Mouse (Mus musculus): Measurements from ENCODE around the gene Itpr3. TPM values are rescaled to one million over a fixed set of nuclear protein-coding genes. Genes with fewer than 3 reads are reported as not detected.

The Itpr3 gene
- total and polyA plus RNA-seq, 2 experiments from 2014 or later: 0.58 to 4.0 TPM

DNA sequence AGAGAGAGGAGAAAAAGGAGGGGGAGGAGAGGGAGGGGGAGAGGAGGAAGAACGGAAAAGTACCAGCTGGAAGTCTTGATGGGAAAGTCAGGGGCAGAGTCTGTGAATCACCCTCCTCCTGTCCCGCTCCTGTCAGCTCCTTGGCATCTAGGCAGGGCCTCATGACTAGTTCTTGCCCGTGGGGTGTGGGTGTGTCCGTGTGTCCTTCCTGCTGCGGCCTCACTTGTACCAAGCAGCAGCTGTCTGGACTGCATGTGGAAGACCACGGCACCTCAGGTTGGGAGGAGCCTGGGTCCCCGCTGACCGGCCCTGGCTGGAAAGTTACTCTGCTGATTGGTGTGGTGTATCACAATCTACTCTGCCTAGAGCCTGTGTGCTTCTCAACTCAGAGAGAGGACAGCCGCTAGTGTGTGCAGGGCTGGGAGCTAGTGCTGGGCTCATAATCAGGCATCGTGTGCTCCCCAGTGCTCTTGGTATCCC lies 84.9 kb downstream of the Itpr3 start:
- ATAC-seq: no peak
- 45% methylated on average over 10 of the region's 10 CpGs for WGBS
- Histone ChIP-seq H3K4me3 (ENCODE audit: low read length) (no peak overlapping the region), H3K4me1 (ENCODE audit: insufficient read depth, low read length) (peaks cover 21% of the 10 kb centered on the region; the same call in 1 of the 2 replicates), H3K4me2 (ENCODE audit: low read depth, low read length) (no peak overlapping the region), H3K9ac (replicated peaks; ENCODE audit: low read length) (no peak overlapping the region), H3K9me3 (ENCODE audit: low read length) (no peaks in the 10 kb centered on the region), H3K36me3 (ENCODE audit: insufficient read depth, low read length) (no peaks in the 10 kb centered on the region), H3K27me3 (ENCODE audit: insufficient read depth, low read length) (no peaks in the 10 kb centered on the region), H3K27ac (no peak overlapping the region)
- TF ChIP-seq CTCF (IDR thresholded peaks at IDR 0.05; ENCODE audit: low read depth): no peak
- DNase-seq (ENCODE audit: low spot score): no peak

DNA sequence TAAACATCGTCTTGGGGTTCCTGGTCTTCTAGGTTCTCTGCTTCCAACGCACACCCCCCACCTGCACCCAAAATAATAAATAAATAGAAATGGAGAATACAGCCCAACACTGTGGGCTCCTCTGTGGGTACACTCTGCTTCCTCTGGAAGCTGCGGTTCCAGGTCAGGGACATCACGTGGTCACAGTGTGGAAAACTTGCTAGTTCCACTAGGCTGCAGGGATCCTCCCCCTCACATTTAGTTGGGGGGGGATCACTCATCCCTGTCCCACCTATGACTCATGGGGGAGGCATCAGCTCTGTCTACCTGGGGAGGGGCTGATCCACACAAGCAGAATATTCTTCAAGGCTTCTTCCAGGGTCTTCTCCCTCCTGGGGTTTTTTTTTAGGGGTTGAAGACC lies 87.0 kb downstream of the Itpr3 start:
- DNase-seq (ENCODE audit: low spot score) (no peak), ATAC-seq (no peak)
- no peaks in the 10 kb centered on the region for H3K9me3 ChIP-seq (ENCODE audit: low read length)
- no peak overlapping the region for H3K4me2 ChIP-seq (ENCODE audit: low read depth, low read length)
- WGBS: 66% methylated on average over 4 of the region's 4 CpGs
- H3K27ac ChIP-seq: no peak overlapping the region
- no peak for TF ChIP-seq CTCF (IDR thresholded peaks at IDR 0.05; ENCODE audit: low read depth)
- no peak overlapping the region for H3K4me3 ChIP-seq (ENCODE audit: low read length)
- no peaks in the 10 kb centered on the region for H3K27me3 ChIP-seq (ENCODE audit: insufficient read depth, low read length)
- H3K9ac ChIP-seq (replicated peaks; ENCODE audit: low read length): no peak overlapping the region
- no peaks in the 10 kb centered on the region for H3K36me3 ChIP-seq (ENCODE audit: insufficient read depth, low read length)
- H3K4me1 ChIP-seq (ENCODE audit: insufficient read depth, low read length): peaks cover 21% of the 10 kb centered on the region; the same call in 1 of the 2 replicates

DNA sequence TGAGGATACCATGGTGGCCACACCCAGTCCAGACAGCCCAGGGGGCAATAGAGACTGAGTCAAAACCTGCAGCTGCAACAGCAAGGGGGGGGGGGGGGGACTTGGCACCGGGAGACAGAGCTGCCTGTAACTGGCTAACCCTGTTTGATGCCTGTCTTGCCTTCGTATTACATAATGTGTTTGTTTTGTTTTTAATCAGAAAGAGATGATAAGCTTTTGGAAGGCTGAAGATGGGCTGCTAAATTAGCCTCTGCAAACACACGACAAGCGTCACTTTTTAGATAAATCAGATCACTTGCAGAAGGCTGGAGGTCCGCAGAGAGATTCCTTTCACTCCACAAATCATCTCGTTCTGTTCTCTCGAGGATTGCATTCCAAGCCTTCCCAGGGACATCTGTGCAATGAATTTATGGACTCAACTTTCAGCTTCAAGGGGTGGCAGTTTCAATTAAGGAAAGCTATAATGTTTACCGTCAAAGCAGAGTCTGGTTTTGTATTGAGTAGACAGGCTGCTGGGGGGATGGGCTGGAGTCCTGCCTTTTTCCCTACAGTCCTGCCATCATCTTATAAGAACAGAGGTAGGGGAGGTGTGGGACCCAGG lies 89.3 kb downstream of the Itpr3 start:
- H3K27me3 ChIP-seq (ENCODE audit: insufficient read depth, low read length): no peaks in the 10 kb centered on the region
- H3K9ac ChIP-seq (replicated peaks; ENCODE audit: low read length): no peak overlapping the region
- 21% methylated on average over 8 of the region's 8 CpGs for WGBS

DNA sequence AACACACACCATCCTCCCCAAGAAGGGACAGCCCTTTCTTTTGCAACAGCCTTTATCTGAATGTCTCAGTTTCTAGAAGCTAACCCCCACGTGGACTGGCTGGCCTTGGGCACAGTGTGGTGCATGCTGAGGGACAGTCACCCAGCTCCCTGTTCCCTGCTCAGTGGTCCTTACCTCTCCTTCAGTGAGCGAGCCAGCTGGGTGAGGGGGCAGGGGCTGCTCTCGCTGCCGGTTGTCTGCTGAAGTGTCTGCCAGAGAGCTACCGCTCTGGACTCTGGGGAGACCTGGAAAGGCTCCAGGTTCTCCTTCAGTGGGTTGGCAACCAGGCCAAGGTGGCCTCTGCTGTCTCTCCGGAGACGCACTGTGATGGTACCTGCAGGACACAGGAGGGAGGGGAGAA lies 93.8 kb downstream of the Itpr3 start:
- DNase-seq (ENCODE audit: low spot score): no peak
- Histone ChIP-seq H3K27me3 (ENCODE audit: insufficient read depth, low read length) (no peaks in the 10 kb centered on the region), H3K9ac (replicated peaks; ENCODE audit: low read length) (no peak overlapping the region), H3K4me2 (ENCODE audit: low read depth, low read length) (no peak overlapping the region), H3K36me3 (ENCODE audit: insufficient read depth, low read length) (no peaks in the 10 kb centered on the region), H3K4me3 (ENCODE audit: low read length) (no peak overlapping the region), H3K27ac (no peak overlapping the region), H3K9me3 (ENCODE audit: low read length) (no peaks in the 10 kb centered on the region), H3K4me1 (ENCODE audit: insufficient read depth, low read length) (peaks cover 24% of the 10 kb centered on the region)
- no peak for ATAC-seq
- no peak for TF ChIP-seq CTCF (IDR thresholded peaks at IDR 0.05; ENCODE audit: low read depth)
- WGBS: 33% methylated on average over 7 of the region's 7 CpGs

More for the DNA sequence above, 89.3 kb downstream of the Itpr3 start:
- Histone ChIP-seq H3K4me1 (ENCODE audit: insufficient read depth, low read length) (peaks cover 17% of the 10 kb centered on the region), H3K27ac (no peak overlapping the region), H3K4me2 (ENCODE audit: low read depth, low read length) (no peak overlapping the region), H3K4me3 (ENCODE audit: low read length) (no peak overlapping the region), H3K9me3 (ENCODE audit: low read length) (no peaks in the 10 kb centered on the region), H3K36me3 (ENCODE audit: insufficient read depth, low read length) (no peaks in the 10 kb centered on the region)
- DNase-seq (ENCODE audit: low spot score) (no peak), ATAC-seq (no peak)
- TF ChIP-seq CTCF (IDR thresholded peaks at IDR 0.05; ENCODE audit: low read depth): no peak

DNA sequence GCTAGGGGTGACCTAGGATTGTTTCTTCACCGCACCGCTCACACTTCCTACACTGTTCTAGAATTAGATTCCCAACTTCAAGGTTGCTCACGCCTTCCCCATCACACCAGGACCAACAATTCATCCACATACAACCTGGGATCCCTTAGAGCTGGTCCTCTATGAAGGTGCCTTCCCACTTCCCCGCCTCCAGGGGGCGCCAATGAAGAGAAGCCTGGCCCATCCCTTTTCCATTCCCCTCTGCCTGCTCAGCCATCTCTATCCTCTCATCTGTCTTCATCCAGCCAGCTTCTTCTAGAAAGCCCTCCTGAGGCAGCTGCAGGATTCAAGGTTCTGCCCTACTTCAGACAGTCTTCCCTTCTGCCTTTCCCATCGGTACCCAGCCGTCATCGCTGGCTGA lies 94.3 kb downstream of the Itpr3 start:
- Histone ChIP-seq H3K4me1 (ENCODE audit: insufficient read depth, low read length) (peaks cover 20% of the 10 kb centered on the region), H3K9me3 (ENCODE audit: low read length) (no peaks in the 10 kb centered on the region), H3K36me3 (ENCODE audit: insufficient read depth, low read length) (no peaks in the 10 kb centered on the region), H3K4me3 (ENCODE audit: low read length) (no peak overlapping the region), H3K27me3 (ENCODE audit: insufficient read depth, low read length) (no peaks in the 10 kb centered on the region), H3K4me2 (ENCODE audit: low read depth, low read length) (no peak overlapping the region), H3K27ac (no peak overlapping the region), H3K9ac (replicated peaks; ENCODE audit: low read length) (no peak overlapping the region)
- ATAC-seq (no peak), DNase-seq (ENCODE audit: low spot score) (no peak)
- peak; percentile 54 for TF ChIP-seq CTCF (IDR thresholded peaks at IDR 0.05; ENCODE audit: low read depth)
- 70% methylated on average over 8 of the region's 8 CpGs for WGBS

DNA sequence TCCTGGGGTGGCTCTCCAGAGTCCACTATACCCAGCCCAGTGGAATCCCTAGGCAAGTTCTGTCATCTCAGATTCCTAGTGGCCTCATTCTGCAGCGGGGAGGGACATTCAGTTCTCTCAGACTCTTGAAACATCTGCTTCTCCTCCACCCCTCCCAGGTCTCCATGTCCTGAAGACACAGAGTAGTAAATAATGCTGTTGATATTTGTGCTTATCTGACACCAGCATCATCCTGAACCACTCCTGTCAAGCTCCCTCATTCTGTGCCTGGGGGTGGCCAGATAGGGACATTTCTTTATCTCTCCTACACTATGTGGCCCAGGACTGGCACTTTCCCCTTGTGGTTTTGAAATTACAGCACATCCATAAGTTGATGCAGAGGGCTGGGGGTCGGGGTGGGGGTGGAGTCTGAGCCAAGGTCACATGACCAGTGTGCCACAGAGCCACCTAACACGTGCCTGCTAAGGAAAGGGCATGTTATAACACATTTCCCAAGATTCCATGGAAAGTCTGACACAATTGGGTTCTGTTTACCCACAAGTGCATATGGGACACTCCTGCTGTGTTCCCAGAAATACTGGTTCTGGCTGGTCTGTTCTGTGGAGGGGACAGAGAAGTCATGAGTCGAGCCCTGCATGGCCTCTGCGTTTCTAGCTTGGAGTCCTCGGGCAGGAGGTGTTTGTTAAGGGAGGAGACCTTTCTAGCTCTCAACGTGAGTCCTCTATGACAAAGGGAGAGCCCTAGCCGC lies 96.0 kb downstream of the Itpr3 start:
- Histone ChIP-seq H3K4me1 (ENCODE audit: insufficient read depth, low read length) (peaks cover 17% of the 10 kb centered on the region), H3K4me3 (ENCODE audit: low read length) (no peak overlapping the region), H3K27me3 (ENCODE audit: insufficient read depth, low read length) (no peaks in the 10 kb centered on the region), H3K9ac (replicated peaks; ENCODE audit: low read length) (no peak overlapping the region), H3K36me3 (ENCODE audit: insufficient read depth, low read length) (no peaks in the 10 kb centered on the region), H3K27ac (0 out of 2 replicates have a peak overlapping the region, but pooled peaks have one; percentile 21), H3K9me3 (ENCODE audit: low read length) (no peaks in the 10 kb centered on the region), H3K4me2 (ENCODE audit: low read depth, low read length) (no peak overlapping the region)
- DNase-seq (ENCODE audit: low spot score): no peak
- TF ChIP-seq CTCF (IDR thresholded peaks at IDR 0.05; ENCODE audit: low read depth): no peak
- no peak; the same call in 1 of the 2 replicates for ATAC-seq
- WGBS: 59% methylated on average over 8 of the region's 8 CpGs

DNA sequence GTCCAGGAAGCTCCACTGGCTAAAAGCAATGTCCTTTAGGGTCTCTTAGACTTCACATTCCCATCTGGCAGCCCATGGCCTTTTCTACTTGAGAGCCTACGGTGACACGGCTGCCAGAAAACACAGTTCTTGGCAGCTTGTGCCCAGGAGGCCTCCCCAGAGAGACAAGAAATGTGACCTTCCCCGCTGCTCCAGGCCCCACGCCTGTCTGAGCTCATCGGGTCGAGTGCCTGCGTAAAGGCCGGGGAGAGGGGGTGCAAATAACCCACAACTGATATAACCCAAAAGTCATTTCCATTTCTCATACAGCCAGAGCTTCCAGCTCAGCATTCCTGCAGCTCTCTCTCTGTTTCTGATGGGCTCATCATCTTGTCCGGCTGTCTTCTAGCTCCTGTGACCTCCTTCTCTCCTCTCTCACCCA lies 96.7 kb downstream of the Itpr3 start:
- 38% methylated on average over 9 of the region's 9 CpGs for WGBS
- no peak for TF ChIP-seq CTCF (IDR thresholded peaks at IDR 0.05; ENCODE audit: low read depth)
- Histone ChIP-seq H3K4me2 (ENCODE audit: low read depth, low read length) (no peak overlapping the region), H3K9ac (replicated peaks; ENCODE audit: low read length) (no peak overlapping the region), H3K36me3 (ENCODE audit: insufficient read depth, low read length) (no peaks in the 10 kb centered on the region), H3K4me1 (ENCODE audit: insufficient read depth, low read length) (peaks cover 17% of the 10 kb centered on the region), H3K4me3 (ENCODE audit: low read length) (no peak overlapping the region), H3K27ac (peak overlapping the region; percentile 21; the same call in 1 of the 2 replicates), H3K27me3 (ENCODE audit: insufficient read depth, low read length) (no peaks in the 10 kb centered on the region), H3K9me3 (ENCODE audit: low read length) (no peaks in the 10 kb centered on the region)
- DNase-seq (ENCODE audit: low spot score) (peak; percentile 43), ATAC-seq (no peak)
